Mouse (Mus musculus) hindbrain, embryonic 11.5 days (tissue): ENCODE measurements around the gene Exosc2. TPM values are rescaled to one million over a fixed set of nuclear protein-coding genes. Genes with fewer than 3 reads are reported as not detected.
"Not testable (repeated sequence)": the region's sequence is repeated elsewhere in the genome, so short reads cannot be mapped to it uniquely, and the experiment has no call there.

Experiments used
- ATAC-seq: fragments of 200-750 bp; cut with Nextera tagmentation; 2 replicates; pipeline ENCODE4 v1.8.0; 2017; ENCODE audit warnings: mild to moderate bottlenecking, moderate TSS enrichment, moderate library complexity; ENCODE audit not compliant: low FRiP score
- DNase-seq: peaks from one replicate; pipeline ENCODE4 v3.0.0-alpha.2; 2015; ENCODE audit warnings: low spot score
- H3K27ac ChIP-seq: fragments of 300-500 bp; sonication (generic); 2 replicates; pipeline ENCODE4 v1.5.1; 2014; ENCODE audit warnings: mild to moderate bottlenecking, low read depth, low read length
- H3K27me3 ChIP-seq: fragments of 300-500 bp; sonication (generic); 2 replicates; pipeline ENCODE4 v1.6.1; 2014; ENCODE audit warnings: mild to moderate bottlenecking, low read length, moderate library complexity, mixed read lengths; ENCODE audit not compliant: control insufficient read depth, insufficient read depth
- H3K36me3 ChIP-seq: fragments of 300-500 bp; sonication (generic); 2 replicates; pipeline ENCODE4 v1.6.1; 2014; ENCODE audit warnings: mild to moderate bottlenecking, low read length, moderate library complexity, mixed read lengths; ENCODE audit not compliant: control insufficient read depth, insufficient read depth
- H3K4me1 ChIP-seq: fragments of 300-500 bp; sonication (generic); replicated peaks from 2 replicates; pipeline ENCODE4 v1.6.1; 2014; ENCODE audit warnings: low read length, mixed read lengths; ENCODE audit not compliant: control insufficient read depth, insufficient read depth
- H3K4me2 ChIP-seq: fragments of 300-500 bp; sonication (generic); replicated peaks from 2 replicates; pipeline ENCODE4 v1.6.1; 2014; ENCODE audit warnings: mild to moderate bottlenecking, low read depth, low read length
- H3K4me3 ChIP-seq: fragments of 300-500 bp; sonication (generic); 2 replicates; pipeline ENCODE4 v1.5.1; 2014; ENCODE audit warnings: low read depth, low read length
- H3K9ac ChIP-seq: fragments of 300-500 bp; sonication (generic); 2 replicates; pipeline ENCODE4 v1.6.1; 2014; ENCODE audit warnings: low read depth, low read length
- H3K9me3 ChIP-seq: fragments of 300-500 bp; sonication (generic); 2 replicates; pipeline ENCODE4 v1.6.1; 2016; ENCODE audit warnings: low read length; ENCODE audit not compliant: control insufficient read depth
- WGBS: fragments of 180-500 bp; shearing (Covaris S2); extraction: QIAGEN DNeasy Blood & Tissue Kit; methylation state at CpG from one replicate; pipeline ENCODE4 v1.1.7; 2014; 5-methylcytosine and 5-hydroxymethylcytosine counted together
- polyA plus RNA-seq: library from polyadenylated mRNA; unstranded; fragments of >200 nt; fragmentation: Nextera tagmentation; extraction: Ambion mirVana; gene quantifications from 2 replicates; pipeline ENCODE4 v1.2.1, GENCODE M21; 2014

The Exosc2 gene
- polyA plus RNA-seq, 1 experiment from 2014 or later, result 50.8 TPM

GRCm38 (mm10) chr2:31656374-31656773 lies 14.1 kb upstream of the Exosc2 start:
- Histone ChIP-seq H3K36me3 (no peaks in the 10 kb centered on the region), H3K4me3 (no peak overlapping the region), H3K27ac (no peak overlapping the region), H3K27me3 (peaks cover 66% of the 10 kb centered on the region), H3K9me3 (no peaks in the 10 kb centered on the region), H3K4me2 (no peak overlapping the region), H3K9ac (no peak overlapping the region), H3K4me1 (peaks cover 11% of the 10 kb centered on the region; the same call in 1 of the 2 replicates)
- ATAC-seq (no peak), DNase-seq (no peak)
- 88% methylated on average over 7 of the region's 7 CpGs for WGBS

- H3K9ac ChIP-seq, result no peak overlapping the region
- H3K9me3 ChIP-seq, result no peaks in the 10 kb centered on the region
- 73% methylated on average over 8 of the region's 8 CpGs for WGBS
- peaks cover 14% of the 10 kb centered on the region for H3K27me3 ChIP-seq
- H3K4me3 ChIP-seq, result no peak overlapping the region
- no peak overlapping the region for H3K4me2 ChIP-seq
- ATAC-seq (no peak), DNase-seq (no peak)
- H3K36me3 ChIP-seq, result no peaks in the 10 kb centered on the region
- H3K4me1 ChIP-seq, result no peaks in the 10 kb centered on the region
- no peak overlapping the region for H3K27ac ChIP-seq
These were observed 7.3 kb upstream of the Exosc2 start for GRCm38 (mm10) chr2:31662939-31663803.

- DNase-seq (no peak), ATAC-seq (no peak)
- Histone ChIP-seq H3K27ac (no peak overlapping the region), H3K36me3 (no peaks in the 10 kb centered on the region), H3K9me3 (no peaks in the 10 kb centered on the region), H3K27me3 (peaks cover 14% of the 10 kb centered on the region), H3K9ac (no peak overlapping the region), H3K4me3 (no peak overlapping the region), H3K4me1 (no peaks in the 10 kb centered on the region), H3K4me2 (no peak overlapping the region)
- 88% methylated on average over 1 of the region's 1 CpGs for WGBS
These were observed 6.7 kb upstream of the Exosc2 start for GRCm38 (mm10) chr2:31663804-31664180.

GRCm38 (mm10) chr2:31667332-31667731 lies 3.2 kb upstream of the Exosc2 start:
- peak; percentile 72 for DNase-seq
- Histone ChIP-seq H3K4me1 (no peaks in the 10 kb centered on the region), H3K36me3 (no peaks in the 10 kb centered on the region), H3K27me3 (peaks cover 8% of the 10 kb centered on the region), H3K9me3 (no peaks in the 10 kb centered on the region), H3K4me3 (no peak overlapping the region), H3K4me2 (no peak overlapping the region), H3K9ac (no peak overlapping the region), H3K27ac (no peak overlapping the region)
- 21% methylated on average over 4 of the region's 4 CpGs for WGBS
- no peak for ATAC-seq

GRCm38 (mm10) chr2:31678641-31679040 lies 8.1 kb downstream of the Exosc2 start:
- Histone ChIP-seq H3K4me2 (no peak overlapping the region), H3K4me1 (no peaks in the 10 kb centered on the region), H3K4me3 (no peak overlapping the region), H3K36me3 (peaks cover 5% of the 10 kb centered on the region), H3K9ac (no peak overlapping the region), H3K27me3 (no peaks in the 10 kb centered on the region), H3K27ac (no peak overlapping the region), H3K9me3 (no peaks in the 10 kb centered on the region)
- WGBS, result 97% methylated on average over 6 of the region's 6 CpGs
- no peak for ATAC-seq
- no peak for DNase-seq

- not testable (repeated sequence) for H3K9me3 ChIP-seq, H3K4me3 ChIP-seq, H3K4me1 ChIP-seq, H3K9ac ChIP-seq, H3K36me3 ChIP-seq, H3K27ac ChIP-seq, H3K27me3 ChIP-seq, H3K4me2 ChIP-seq, ATAC-seq, DNase-seq
- WGBS, result 89% methylated on average over 15 of the region's 15 CpGs
These were observed 10.7 kb downstream of the Exosc2 start for GRCm38 (mm10) chr2:31681051-31681707.

GRCm38 (mm10) chr2:31681731-31682235 lies 11.3 kb downstream of the Exosc2 start:
- Histone ChIP-seq H3K36me3 (peaks cover 2% of the 10 kb centered on the region; the same call in 1 of the 2 replicates), H3K4me1 (no peaks in the 10 kb centered on the region), H3K9me3 (no peaks in the 10 kb centered on the region), H3K4me2 (no peak overlapping the region), H3K27me3 (no peaks in the 10 kb centered on the region), H3K27ac (no peak overlapping the region), H3K4me3 (no peak overlapping the region), H3K9ac (no peak overlapping the region)
- WGBS, result 87% methylated on average over 6 of the region's 6 CpGs
- no peak for DNase-seq
- no peak for ATAC-seq

GRCm38 (mm10) chr2:31683666-31684065 lies 13.2 kb downstream of the Exosc2 start:
- Histone ChIP-seq H3K9me3 (no peaks in the 10 kb centered on the region), H3K9ac (no peak overlapping the region), H3K4me3 (no peak overlapping the region), H3K27me3 (no peaks in the 10 kb centered on the region), H3K4me2 (no peak overlapping the region), H3K27ac (no peak overlapping the region), H3K36me3 (peaks cover under 1% of the 10 kb centered on the region; the same call in 1 of the 2 replicates), H3K4me1 (no peaks in the 10 kb centered on the region)
- ATAC-seq, result no peak
- DNase-seq, result peak; percentile 71
- WGBS, result 32% methylated on average over 2 of the region's 2 CpGs
